Mouse (Mus musculus) CH12.LX (cell line): ENCODE data around the gene Pcbd1.

Source experiments
- CHD1 ChIP-seq: IDR thresholded peaks from 2 replicates; pipeline ENCODE4 v1.6.1; 2012; ENCODE audit warnings: low read depth, low read length, improper control_type of control experiment, inconsistent platforms
- CTCF ChIP-seq, 2 experiments: IDR thresholded peaks in 1 of 2; conservative IDR thresholded peaks in 1 of 2; 2 replicates each; pipeline ENCODE4 v1.5.1; 2011 to 2012; ENCODE audit warnings: low read depth in 2 of 2, low read length in 2 of 2, improper control_type of control experiment in 1 of 2, inconsistent platforms in 1 of 2, mild to moderate bottlenecking in 1 of 2, moderate library complexity in 1 of 2
- E2F4 ChIP-seq: IDR thresholded peaks from 2 replicates; pipeline ENCODE4 v1.6.1; 2011; ENCODE audit warnings: low read depth, low read length, improper control_type of control experiment; ENCODE audit not compliant: insufficient replicate concordance
- EP300 ChIP-seq: IDR thresholded peaks from 2 replicates; pipeline ENCODE4 v1.6.1; 2011; ENCODE audit warnings: low read length, improper control_type of control experiment
- HCFC1 ChIP-seq: IDR thresholded peaks from 2 replicates; pipeline ENCODE4 v1.6.1; 2012; ENCODE audit warnings: low read depth, mild to moderate bottlenecking, inconsistent platforms, low read length, improper control_type of control experiment
- POLR2A ChIP-seq: IDR thresholded peaks from 2 replicates; pipeline ENCODE4 v1.6.1; 2011; ENCODE audit warnings: low read depth, mild to moderate bottlenecking, improper control_type of control experiment, low read length
- POLR2AphosphoS2 ChIP-seq: IDR thresholded peaks from 2 replicates; pipeline ENCODE4 v1.6.1; 2011; ENCODE audit warnings: low read depth, low read length, improper control_type of control experiment
- SMC3 ChIP-seq: IDR thresholded peaks from 2 replicates; pipeline ENCODE4 v1.6.1; 2011; ENCODE audit warnings: low read depth, low read length, improper control_type of control experiment
- TCF12 ChIP-seq: IDR thresholded peaks from 2 replicates; pipeline ENCODE4 v1.6.1; 2014; ENCODE audit warnings: low read depth, mild to moderate bottlenecking, inconsistent platforms, low read length, improper control_type of control experiment
- UBTF ChIP-seq: IDR thresholded peaks from 2 replicates; pipeline ENCODE4 v1.6.1; 2012; ENCODE audit warnings: low read depth, mild to moderate bottlenecking, inconsistent platforms, low read length, improper control_type of control experiment, moderate library complexity
- ZKSCAN1 ChIP-seq: IDR thresholded peaks from 2 replicates; pipeline ENCODE4 v1.6.1; 2012; ENCODE audit warnings: low read depth, inconsistent platforms, low read length, improper control_type of control experiment, borderline replicate concordance

- TF ChIP-seq POLR2A (no peak), UBTF (no peak), CHD1 (no peak), HCFC1 (no peak), CTCF (conservative IDR thresholded peaks at IDR 0.05 in 1 of 2, IDR thresholded peaks at IDR 0.05 in 1 of 2; ENCODE audit: low read depth in 2 of 2, low read length in 2 of 2) (no peak), SMC3 (no peak), TCF12 (no peak), E2F4 (no peak), EP300 (no peak), POLR2AphosphoS2 (no peak), ZKSCAN1 (no peak)
Measured at GRCm38 (mm10) chr10:61065287-61066005, 23.7 kb upstream of the Pcbd1 start.
